Mouse (Mus musculus) heart, embryonic 14.5 days (tissue): ENCODE results near the gene Ruvbl1. TPM values are rescaled to one million over a fixed set of nuclear protein-coding genes. Genes with fewer than 3 reads are reported as not detected.

Source experiments
- polyA plus RNA-seq: library from polyadenylated mRNA; unstranded; fragments of >200 nt; fragmentation: Nextera tagmentation; extraction: Ambion mirVana; gene quantifications from 2 replicates; pipeline ENCODE4 v1.2.1, GENCODE M21; 2014

Gene Ruvbl1
- polyA plus RNA-seq, 1 experiment from 2014 or later = 72.2 TPM

Other genes starting within 250 kb of the Ruvbl1 start
- not detected in 2 replicates for gene Dnajb8, start 243.1 kb upstream of the Ruvbl1 start, polyA plus RNA-seq
- 19.2 and 19.7 TPM in 2 replicates for gene Eefsec, start 18.9 kb upstream of the Ruvbl1 start, polyA plus RNA-seq
- gene Sec61a1, start 53.5 kb downstream of the Ruvbl1 start, polyA plus RNA-seq = 161 and 166 TPM in 2 replicates
- 22.8 and 26.7 TPM in 2 replicates for gene Kbtbd12, start 172.5 kb downstream of the Ruvbl1 start, polyA plus RNA-seq